Mouse (Mus musculus) embryonic facial prominence, embryonic 14.5 days (tissue): Measurements from ENCODE around the gene Zfp131. TPM values are rescaled to one million over a fixed set of nuclear protein-coding genes. Genes with fewer than 3 reads are reported as not detected.

ENCODE experiments used
- ATAC-seq: fragments of 200-750 bp; cut with Nextera tagmentation; 2 replicates; pipeline ENCODE4 v1.8.0; 2017; ENCODE audit warnings: low read depth, moderate number of reproducible peaks, moderate TSS enrichment
- DNase-seq: peaks from one replicate; pipeline ENCODE4 v3.0.0-alpha.2; 2015; ENCODE audit warnings: low spot score
- H3K27ac ChIP-seq: fragments of 300-500 bp; sonication (generic); replicated peaks from 2 replicates; pipeline ENCODE4 v1.5.1; 2014; ENCODE audit warnings: low read depth, mild to moderate bottlenecking, low read length, moderate library complexity
- H3K27me3 ChIP-seq: fragments of 300-500 bp; sonication (generic); replicated peaks from 2 replicates; pipeline ENCODE4 v1.6.1; 2014; ENCODE audit warnings: low read length; ENCODE audit not compliant: control insufficient read depth, insufficient read depth
- H3K36me3 ChIP-seq: fragments of 300-500 bp; sonication (generic); 2 replicates; pipeline ENCODE4 v1.6.1; 2014; ENCODE audit warnings: low read length, mixed read lengths; ENCODE audit not compliant: control insufficient read depth, insufficient read depth
- H3K4me1 ChIP-seq: fragments of 300-500 bp; sonication (generic); 2 replicates; pipeline ENCODE4 v1.6.1; 2014; ENCODE audit warnings: antibody characterized with exemption, low read length; ENCODE audit not compliant: control insufficient read depth, insufficient read depth
- H3K4me2 ChIP-seq: fragments of 300-500 bp; sonication (generic); 2 replicates; pipeline ENCODE4 v1.6.1; 2014; ENCODE audit warnings: low read depth, mild to moderate bottlenecking, low read length, moderate library complexity, mixed read lengths
- H3K4me3 ChIP-seq: fragments of 300-500 bp; sonication (generic); 2 replicates; pipeline ENCODE4 v1.5.1; 2014; ENCODE audit warnings: low read depth, mild to moderate bottlenecking, low read length
- H3K9ac ChIP-seq: fragments of 300-500 bp; sonication (generic); 2 replicates; pipeline ENCODE4 v1.6.1; 2014; ENCODE audit warnings: low read depth, mild to moderate bottlenecking, low read length, moderate library complexity, mixed read lengths
- H3K9me3 ChIP-seq: fragments of 300-500 bp; sonication (generic); 2 replicates; pipeline ENCODE4 v1.6.1; 2016; ENCODE audit warnings: low read length; ENCODE audit not compliant: control insufficient read depth
- WGBS: fragments of 180-500 bp; shearing (Covaris S2); extraction: QIAGEN DNeasy Blood & Tissue Kit; methylation state at CpG from one replicate; pipeline ENCODE4 v1.1.7; 2014; 5-methylcytosine and 5-hydroxymethylcytosine counted together
- polyA plus RNA-seq: library from polyadenylated mRNA; unstranded; fragments of >200 nt; fragmentation: Nextera tagmentation; extraction: Ambion mirVana; gene quantifications from 2 replicates; pipeline ENCODE4 v1.2.1, GENCODE M21; 2014

The Zfp131 gene
- polyA plus RNA-seq, 1 experiment from 2014 or later = 34.9 TPM

- Histone ChIP-seq H3K4me3 (no peak overlapping the region), H3K9me3 (no peaks in the 10 kb centered on the region), H3K36me3 (no peaks in the 10 kb centered on the region), H3K27me3 (no peaks in the 10 kb centered on the region), H3K27ac (no peak overlapping the region), H3K4me2 (no peak overlapping the region), H3K9ac (no peak overlapping the region), H3K4me1 (0 out of 2 replicates have a peak, but pooled peaks cover 3% of the 10 kb centered on the region)
- ATAC-seq (no peak), DNase-seq (no peak)
- 84% methylated on average over 6 of the region's 6 CpGs for WGBS
These were observed 47.8 kb downstream of the Zfp131 start for GRCm38 (mm10) chr13:119742711-119743415.

- WGBS = 6% methylated on average over 19 of the region's 19 CpGs
- Histone ChIP-seq H3K9me3 (no peaks in the 10 kb centered on the region), H3K4me1 (0 out of 2 replicates have a peak, but pooled peaks cover 3% of the 10 kb centered on the region), H3K4me3 (peak overlapping the region; percentile 8), H3K9ac (peak overlapping the region; percentile 22; the same call in 1 of the 2 replicates), H3K27ac (no peak overlapping the region), H3K36me3 (no peaks in the 10 kb centered on the region), H3K4me2 (peak overlapping the region; percentile 56), H3K27me3 (no peaks in the 10 kb centered on the region)
- DNase-seq (peak; percentile 46), ATAC-seq (peak; percentile 57; the same call in 1 of the 2 replicates)
These were observed 49.1 kb downstream of the Zfp131 start for GRCm38 (mm10) chr13:119741390-119742237.

- DNase-seq = no peak
- Histone ChIP-seq H3K9me3 (no peaks in the 10 kb centered on the region), H3K27me3 (no peaks in the 10 kb centered on the region), H3K4me2 (no peak overlapping the region), H3K4me3 (no peak overlapping the region), H3K9ac (no peak overlapping the region), H3K36me3 (no peaks in the 10 kb centered on the region), H3K27ac (no peak overlapping the region), H3K4me1 (no peaks in the 10 kb centered on the region)
- ATAC-seq = no peak
- WGBS = 67% methylated on average over 6 of the region's 6 CpGs
These were observed 59.2 kb downstream of the Zfp131 start for GRCm38 (mm10) chr13:119731448-119731847.

- Histone ChIP-seq H3K27ac (no peak overlapping the region), H3K36me3 (no peaks in the 10 kb centered on the region), H3K4me1 (no peaks in the 10 kb centered on the region), H3K4me2 (no peak overlapping the region), H3K27me3 (no peaks in the 10 kb centered on the region), H3K9ac (no peak overlapping the region), H3K4me3 (no peak overlapping the region), H3K9me3 (no peaks in the 10 kb centered on the region)
- 81% methylated on average over 7 of the region's 7 CpGs for WGBS
- ATAC-seq = no peak
- DNase-seq = no peak
These were observed 61.3 kb downstream of the Zfp131 start for GRCm38 (mm10) chr13:119729406-119729805.

GRCm38 (mm10) chr13:119727608-119728387 is 62.9 kb downstream of the Zfp131 start:
- DNase-seq (peak; percentile 60), ATAC-seq (peak; percentile 81)
- no peaks in the 10 kb centered on the region for H3K27me3 ChIP-seq
- no peak overlapping the region for H3K9ac ChIP-seq
- H3K4me3 ChIP-seq = no peak overlapping the region
- no peaks in the 10 kb centered on the region for H3K36me3 ChIP-seq
- H3K4me1 ChIP-seq = no peaks in the 10 kb centered on the region
- WGBS = 64% methylated on average over 26 of the region's 26 CpGs
- H3K27ac ChIP-seq = no peak overlapping the region
- H3K9me3 ChIP-seq = no peaks in the 10 kb centered on the region
- H3K4me2 ChIP-seq = no peak overlapping the region

- ATAC-seq (no peak), DNase-seq (peak; percentile 17)
- Histone ChIP-seq H3K27ac (no peak overlapping the region), H3K9me3 (no peaks in the 10 kb centered on the region), H3K4me2 (no peak overlapping the region), H3K36me3 (no peaks in the 10 kb centered on the region), H3K4me3 (no peak overlapping the region), H3K9ac (no peak overlapping the region), H3K4me1 (no peaks in the 10 kb centered on the region), H3K27me3 (no peaks in the 10 kb centered on the region)
- 84% methylated on average over 7 of the region's 7 CpGs for WGBS
These were observed 66.1 kb downstream of the Zfp131 start for GRCm38 (mm10) chr13:119724541-119724940.

- no peaks in the 10 kb centered on the region for H3K4me1 ChIP-seq
- no peaks in the 10 kb centered on the region for H3K27me3 ChIP-seq
- H3K9ac ChIP-seq = no peak overlapping the region
- no peak overlapping the region for H3K4me3 ChIP-seq
- 70% methylated on average over 5 of the region's 5 CpGs for WGBS
- H3K36me3 ChIP-seq = no peaks in the 10 kb centered on the region
- no peak overlapping the region for H3K4me2 ChIP-seq
- no peak overlapping the region for H3K27ac ChIP-seq
- H3K9me3 ChIP-seq = no peaks in the 10 kb centered on the region
- ATAC-seq (no peak), DNase-seq (no peak)
These were observed 67.3 kb downstream of the Zfp131 start for GRCm38 (mm10) chr13:119723368-119723767.

- no peak overlapping the region for H3K4me3 ChIP-seq
- H3K9ac ChIP-seq = no peak overlapping the region
- H3K27me3 ChIP-seq = no peaks in the 10 kb centered on the region
- ATAC-seq (no peak), DNase-seq (peak; percentile 45)
- H3K36me3 ChIP-seq = no peaks in the 10 kb centered on the region
- no peak overlapping the region for H3K27ac ChIP-seq
- no peaks in the 10 kb centered on the region for H3K9me3 ChIP-seq
- 76% methylated on average over 3 of the region's 3 CpGs for WGBS
- no peaks in the 10 kb centered on the region for H3K4me1 ChIP-seq
- H3K4me2 ChIP-seq = no peak overlapping the region
These were observed 68.2 kb downstream of the Zfp131 start for GRCm38 (mm10) chr13:119722447-119722846.
